Mouse (Mus musculus): ENCODE results near the gene Mtor. TPM values are rescaled to one million over a fixed set of nuclear protein-coding genes. Genes with fewer than 3 reads are reported as not detected.

Mtor gene
- polyA plus RNA-seq (2015; fragmentation: Illumina TruSeq; extraction: RNeasy Lipid Tissue Mini Kit (QIAGEN cat#74804); ENCODE audit: low read depth, low replicate concordance): 36.0 TPM

DNA sequence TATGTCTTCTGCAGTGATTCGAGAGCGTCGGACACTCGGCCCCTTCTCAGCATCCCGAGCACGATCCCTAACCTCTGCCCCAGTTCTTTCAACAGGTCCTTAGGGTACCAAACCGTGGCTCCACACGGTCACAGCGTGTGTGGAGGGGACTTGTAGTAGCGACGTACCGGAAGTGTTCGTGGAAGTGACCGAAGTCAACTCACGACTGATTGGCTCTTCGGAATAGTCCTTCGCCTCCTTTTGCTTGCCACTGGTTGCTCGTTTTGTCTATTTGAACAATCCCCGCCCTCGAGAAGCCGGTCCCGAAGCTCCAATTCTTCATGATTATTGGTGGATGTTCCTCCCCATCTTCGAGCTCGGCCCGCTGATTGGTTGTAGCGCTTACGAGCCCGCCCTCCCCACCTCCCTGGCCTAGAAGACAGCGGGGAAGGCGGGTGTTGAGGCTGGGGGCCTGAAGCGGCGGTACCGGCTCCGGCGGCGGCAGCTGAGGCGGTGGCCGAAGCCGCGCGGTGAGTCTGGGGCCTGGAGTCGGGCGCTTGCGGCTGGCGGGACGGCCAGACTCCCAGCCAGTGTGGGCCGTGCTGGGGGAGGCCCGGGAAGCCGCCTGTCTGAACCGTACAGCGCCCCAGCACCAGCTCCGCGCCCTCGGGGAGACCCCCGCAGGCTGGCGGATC lies at the start of gene Mtor:
TSS of gene Mtor (plus strand) at position 433 of the 674 bp plus-strand sequence.

DNA sequence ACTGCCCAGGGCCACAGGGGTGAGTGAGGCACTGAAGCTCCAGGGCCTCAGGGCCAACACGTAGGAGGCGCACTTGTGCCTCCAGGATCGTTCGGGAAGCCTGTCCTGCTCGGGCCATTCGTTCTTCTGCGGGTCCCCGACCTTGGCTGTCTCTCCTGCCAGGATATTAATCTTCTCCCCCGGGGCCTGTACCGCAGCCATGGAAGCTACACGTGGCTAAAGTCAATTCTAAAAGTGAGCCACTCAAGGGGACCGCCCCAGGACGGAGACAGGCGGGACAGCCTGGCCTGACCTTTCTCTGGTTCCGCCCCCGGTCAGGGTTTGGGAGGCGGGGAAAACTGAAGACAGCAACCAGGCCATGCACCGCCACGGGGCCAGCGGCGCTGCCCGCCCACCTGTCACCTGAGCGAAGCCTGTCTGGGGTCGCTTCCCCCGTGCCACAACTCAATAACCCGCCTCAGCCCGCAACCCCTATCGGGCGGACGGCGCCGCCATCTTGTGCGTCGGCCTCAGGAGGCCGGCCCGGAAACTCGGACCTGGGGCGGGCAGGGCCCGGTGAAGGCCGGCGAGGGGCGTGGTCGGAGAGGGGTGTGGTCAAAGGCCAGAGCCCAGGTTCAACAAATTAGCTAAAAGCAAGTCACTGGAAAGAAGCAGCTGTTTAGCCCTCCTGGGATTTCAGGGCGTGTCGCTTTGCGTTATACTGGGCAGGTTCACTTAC lies 4.0 kb upstream of the Mtor start, which contains the start of gene Ubiad1:
TSS of gene Ubiad1 (minus strand) at position 522 of the 718 bp plus-strand sequence.

DNA sequence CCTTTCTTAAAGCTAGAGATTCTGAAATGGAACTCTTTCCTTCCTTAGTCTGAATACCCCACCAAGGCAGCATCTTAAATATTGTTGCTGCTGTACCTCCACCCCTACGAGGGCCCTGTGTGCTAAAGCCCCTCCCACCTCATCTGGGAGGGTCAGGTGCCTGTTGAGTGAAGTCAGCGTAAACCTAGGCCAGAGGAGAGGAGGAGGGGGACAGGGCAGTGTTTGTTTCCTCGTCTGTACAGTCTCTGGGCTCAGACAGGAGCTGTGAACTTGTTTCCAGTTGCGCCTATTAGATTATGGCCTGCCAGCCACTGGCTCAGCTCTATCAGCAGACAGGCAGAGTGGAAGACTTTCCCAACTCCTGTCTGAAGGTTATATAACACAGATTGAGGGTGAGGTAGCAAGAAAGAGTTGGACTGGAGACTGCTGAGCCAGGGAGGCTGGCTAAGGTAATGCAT lies 52.0 kb downstream of the Mtor start, which contains the start of gene Angptl7:
TSS of gene Angptl7 (minus strand) at position 51 of the 458 bp plus-strand sequence.

DNA sequence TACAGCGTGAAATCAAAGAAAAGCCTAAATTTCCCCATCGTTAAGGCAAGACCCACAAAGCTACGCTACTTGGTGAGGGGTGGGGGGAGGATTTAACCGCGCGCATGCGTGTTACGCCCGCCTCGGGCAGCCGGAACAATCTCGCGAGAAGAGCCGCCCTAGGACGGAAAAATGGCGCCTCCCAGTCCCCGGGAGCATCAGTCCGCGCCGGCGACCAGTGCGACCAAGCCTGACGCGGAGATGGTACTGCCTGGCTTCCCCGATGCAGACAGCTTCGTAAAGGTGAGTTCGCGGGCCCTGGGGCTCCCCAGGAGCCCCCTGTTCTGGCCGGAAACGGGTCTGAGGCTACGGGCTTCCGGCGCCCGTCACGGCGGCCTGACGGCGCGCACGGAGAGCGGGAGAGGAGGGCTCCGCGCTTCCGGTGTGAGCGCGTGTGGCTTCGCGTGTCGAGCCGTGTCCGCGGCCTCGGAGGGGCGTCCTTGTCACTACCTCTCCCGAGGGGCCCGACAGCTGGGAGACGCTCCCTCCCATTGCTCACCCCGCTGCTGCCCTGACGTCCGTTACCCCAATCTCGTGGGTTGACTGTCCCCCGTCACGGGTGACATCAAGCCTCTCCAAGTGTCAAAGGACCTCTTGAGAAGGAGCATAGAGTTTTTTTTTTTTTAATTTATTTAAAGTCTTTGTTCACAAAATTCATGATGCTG lies 110.0 kb downstream of the Mtor start, which contains the start of gene Exosc10:
TSS of gene Exosc10 (plus strand) at position 133 of the 704 bp plus-strand sequence.

DNA sequence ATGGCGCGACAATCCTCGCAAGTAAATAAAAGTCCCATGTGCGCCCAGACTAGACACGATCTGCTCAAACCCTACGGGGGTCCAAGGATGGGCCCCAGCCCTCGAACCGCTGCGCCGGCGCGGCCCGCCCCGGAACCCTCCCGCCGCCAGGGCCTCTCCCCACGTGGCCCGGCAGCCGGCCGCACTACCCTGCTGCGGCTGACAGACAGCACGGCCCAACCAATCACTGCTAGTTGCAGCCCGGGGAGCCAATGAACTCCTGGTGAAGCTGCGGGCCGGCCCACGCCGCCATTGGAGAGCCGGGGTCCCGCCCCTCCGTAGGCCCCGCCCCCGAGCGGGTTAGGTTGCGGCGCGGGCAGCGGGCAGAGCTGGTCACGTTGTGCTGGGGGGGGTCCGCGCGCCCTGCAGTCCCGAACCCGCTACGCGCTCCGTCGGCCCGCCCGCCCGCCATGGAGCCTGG lies 142.8 kb downstream of the Mtor start, which contains the start of gene Srm:
TSS of gene Srm (plus strand) at position 333 of the 460 bp plus-strand sequence.

DNA sequence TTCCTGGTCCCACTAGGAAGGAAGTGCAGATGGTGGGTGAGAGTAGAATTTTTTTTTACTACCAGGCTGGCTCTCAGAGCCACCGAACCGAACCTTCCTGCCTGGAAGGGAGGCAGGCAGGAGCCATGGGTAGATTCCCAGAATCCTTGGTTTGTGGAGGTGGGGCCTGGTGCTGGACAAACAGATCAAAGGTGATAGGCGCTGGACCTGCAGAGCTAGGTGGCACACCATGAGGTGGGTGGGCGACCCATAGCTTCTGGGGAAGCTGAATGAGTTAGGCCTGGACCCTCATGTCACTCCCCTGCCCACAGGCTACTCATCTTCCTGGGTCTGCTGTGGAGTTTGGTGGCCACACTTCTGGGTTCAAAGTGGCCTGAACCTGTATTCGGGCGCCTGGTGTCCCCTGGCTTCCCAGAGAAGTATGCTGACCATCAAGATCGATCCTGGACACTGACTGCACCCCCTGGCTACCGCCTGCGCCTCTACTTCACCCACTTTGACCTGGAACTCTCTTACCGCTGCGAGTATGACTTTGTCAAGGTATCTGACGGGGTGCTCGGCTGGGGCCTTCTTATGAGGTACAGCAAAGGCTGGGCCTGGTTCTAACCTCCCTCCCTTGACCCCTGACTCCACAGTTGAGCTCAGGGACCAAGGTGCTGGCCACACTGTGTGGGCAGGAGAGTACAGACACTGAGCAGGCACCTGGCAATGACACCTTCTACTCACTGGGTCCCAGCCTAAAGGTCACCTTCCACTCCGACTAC lies 154.1 kb downstream of the Mtor start, which contains the start of gene Masp2:
TSS of gene Masp2 (plus strand) at position 198 of the 764 bp plus-strand sequence.

Other genes starting within 250 kb of the Mtor start
- gene Disp3, start 160.6 kb upstream of the Mtor start, polyA plus RNA-seq (2015; fragmentation: Illumina TruSeq; extraction: RNeasy Lipid Tissue Mini Kit (QIAGEN cat#74804); ENCODE audit: low read depth, low replicate concordance): 12.1 TPM
- 7.9 TPM for gene Ubiad1, start 3.8 kb upstream of the Mtor start, polyA plus RNA-seq (2015; fragmentation: Illumina TruSeq; extraction: RNeasy Lipid Tissue Mini Kit (QIAGEN cat#74804); ENCODE audit: low read depth, low replicate concordance)
- 0.40 TPM for gene Angptl7, start 51.8 kb downstream of the Mtor start, polyA plus RNA-seq (2015; fragmentation: Illumina TruSeq; extraction: RNeasy Lipid Tissue Mini Kit (QIAGEN cat#74804); ENCODE audit: low read depth, low replicate concordance)
- gene Exosc10, start 109.8 kb downstream of the Mtor start, polyA plus RNA-seq (2015; fragmentation: Illumina TruSeq; extraction: RNeasy Lipid Tissue Mini Kit (QIAGEN cat#74804); ENCODE audit: low read depth, low replicate concordance): 41.6 TPM
- 71.7 TPM for gene Srm, start 142.9 kb downstream of the Mtor start, polyA plus RNA-seq (2015; fragmentation: Illumina TruSeq; extraction: RNeasy Lipid Tissue Mini Kit (QIAGEN cat#74804); ENCODE audit: low read depth, low replicate concordance)
- gene Masp2, start 153.9 kb downstream of the Mtor start, polyA plus RNA-seq (2015; fragmentation: Illumina TruSeq; extraction: RNeasy Lipid Tissue Mini Kit (QIAGEN cat#74804); ENCODE audit: low read depth, low replicate concordance): 0.73 TPM
- 214 TPM for gene Tardbp, start 178.4 kb downstream of the Mtor start, polyA plus RNA-seq (2015; fragmentation: Illumina TruSeq; extraction: RNeasy Lipid Tissue Mini Kit (QIAGEN cat#74804); ENCODE audit: low read depth, low replicate concordance)
- not detected for gene Gm572, start 194.7 kb downstream of the Mtor start, polyA plus RNA-seq (2015; fragmentation: Illumina TruSeq; extraction: RNeasy Lipid Tissue Mini Kit (QIAGEN cat#74804); ENCODE audit: low read depth, low replicate concordance)

All from brain, adult 10 weeks (tissue).